Mouse (Mus musculus) midbrain, embryonic 14.5 days (tissue): ENCODE data around the gene 1700016K19Rik. TPM values are rescaled to one million over a fixed set of nuclear protein-coding genes. Genes with fewer than 3 reads are reported as not detected.

ENCODE experiments used
- ATAC-seq: fragments of 200-750 bp; cut with Nextera tagmentation; 2 replicates; pipeline ENCODE4 v1.8.0; 2017; ENCODE audit warnings: moderate number of reproducible peaks, moderate library complexity; ENCODE audit not compliant: low FRiP score, low TSS enrichment
- DNase-seq: peaks from one replicate; pipeline ENCODE4 v3.0.0-alpha.2; 2015
- H3K27ac ChIP-seq: fragments of 300-500 bp; sonication (generic); replicated peaks from 2 replicates; pipeline ENCODE4 v1.5.1; 2014; ENCODE audit warnings: mild to moderate bottlenecking, low read depth, low read length, moderate library complexity
- H3K27me3 ChIP-seq: fragments of 300-500 bp; sonication (generic); 2 replicates; pipeline ENCODE4 v1.6.1; 2014; ENCODE audit warnings: low read length, control low read depth, mixed read lengths; ENCODE audit not compliant: control insufficient read depth, insufficient read depth
- H3K36me3 ChIP-seq: fragments of 300-500 bp; sonication (generic); 2 replicates; pipeline ENCODE4 v1.6.1; 2014; ENCODE audit warnings: low read length, control low read depth; ENCODE audit not compliant: control insufficient read depth, insufficient read depth
- H3K4me1 ChIP-seq: fragments of 300-500 bp; sonication (generic); 2 replicates; pipeline ENCODE4 v1.6.1; 2014; ENCODE audit warnings: mild to moderate bottlenecking, antibody characterized with exemption, low read length, control low read depth; ENCODE audit not compliant: control insufficient read depth, insufficient read depth
- H3K4me2 ChIP-seq: fragments of 300-500 bp; sonication (generic); 2 replicates; pipeline ENCODE4 v1.6.1; 2014; ENCODE audit warnings: mild to moderate bottlenecking, low read length, moderate library complexity
- H3K4me3 ChIP-seq: fragments of 300-500 bp; sonication (generic); replicated peaks from 2 replicates; pipeline ENCODE4 v1.5.1; 2014; ENCODE audit warnings: low read depth, low read length
- H3K9ac ChIP-seq: fragments of 300-500 bp; sonication (generic); replicated peaks from 2 replicates; pipeline ENCODE4 v1.6.1; 2014; ENCODE audit warnings: mild to moderate bottlenecking, low read length, moderate library complexity
- H3K9me3 ChIP-seq: fragments of 300-500 bp; sonication (generic); 2 replicates; pipeline ENCODE4 v1.6.1; 2016; ENCODE audit warnings: low read length, control low read depth, mixed read lengths; ENCODE audit not compliant: control insufficient read depth
- WGBS: fragments of 180-500 bp; shearing (Covaris S2); extraction: QIAGEN DNeasy Blood & Tissue Kit; methylation state at CpG from one replicate; pipeline ENCODE4 v1.1.7; 2014; 5-methylcytosine and 5-hydroxymethylcytosine counted together
- polyA plus RNA-seq: library from polyadenylated mRNA; unstranded; fragments of >200 nt; fragmentation: Nextera tagmentation; extraction: Ambion mirVana; gene quantifications from 2 replicates; pipeline ENCODE4 v1.2.1, GENCODE M21; 2014

Gene 1700016K19Rik
- polyA plus RNA-seq, 1 experiment from 2014 or later = 2.1 TPM

DNA sequence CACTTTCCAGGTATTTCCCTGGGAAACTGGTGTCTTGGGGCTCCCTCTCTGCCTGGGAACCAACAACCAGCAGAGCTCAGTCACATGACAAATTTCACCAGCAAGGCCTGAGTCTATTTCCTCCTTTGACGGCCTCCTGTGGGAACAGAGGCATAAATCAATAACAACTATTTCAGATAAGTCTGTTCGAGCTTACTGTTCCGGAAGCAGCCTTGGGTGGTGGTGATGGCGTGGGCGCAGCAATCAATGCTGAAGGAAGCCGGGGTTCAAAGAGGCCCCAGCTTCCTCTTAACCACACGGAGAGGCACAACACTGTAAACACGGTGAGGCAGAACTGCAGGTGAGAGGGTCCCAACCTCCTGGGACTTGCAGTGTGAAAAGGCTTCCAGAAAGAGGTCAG lies 23.0 kb upstream of the 1700016K19Rik start:
- WGBS = 68% methylated on average over 8 of the region's 8 CpGs
- no peak overlapping the region for H3K4me3 ChIP-seq
- ATAC-seq = no peak

DNA sequence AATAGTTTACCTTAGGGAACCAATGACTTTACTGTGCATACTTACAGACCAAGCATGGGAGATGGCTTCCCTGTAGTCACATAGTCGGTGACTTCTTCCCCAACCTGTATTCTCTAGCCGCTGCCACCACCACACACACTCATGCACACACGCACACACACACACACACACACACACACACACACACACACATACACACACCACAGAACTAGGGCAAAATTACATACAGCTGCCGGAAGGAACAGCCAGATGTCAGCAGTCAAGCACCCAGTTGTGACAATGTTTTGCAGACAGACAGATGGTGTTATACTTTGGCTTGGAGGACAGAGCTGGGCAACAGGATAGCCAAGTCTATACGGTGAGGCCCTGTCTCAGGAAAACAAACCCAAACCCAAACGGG lies 21.7 kb upstream of the 1700016K19Rik start:
- Histone ChIP-seq H3K27ac (no peak overlapping the region), H3K4me2 (no peak overlapping the region), H3K9ac (no peak overlapping the region), H3K27me3 (no peaks in the 10 kb centered on the region), H3K9me3 (no peaks in the 10 kb centered on the region), H3K4me3 (no peak overlapping the region), H3K4me1 (no peaks in the 10 kb centered on the region), H3K36me3 (no peaks in the 10 kb centered on the region)
- 90% methylated on average over 6 of the region's 6 CpGs for WGBS
- ATAC-seq (no peak), DNase-seq (no peak)

More for the DNA sequence above, 23.0 kb upstream of the 1700016K19Rik start:
- H3K9me3 ChIP-seq = no peaks in the 10 kb centered on the region
- H3K36me3 ChIP-seq = no peaks in the 10 kb centered on the region
- no peak overlapping the region for H3K4me2 ChIP-seq
- H3K27me3 ChIP-seq = no peaks in the 10 kb centered on the region
- H3K4me1 ChIP-seq = no peaks in the 10 kb centered on the region
- no peak overlapping the region for H3K9ac ChIP-seq
- no peak overlapping the region for H3K27ac ChIP-seq
- DNase-seq = no peak

DNA sequence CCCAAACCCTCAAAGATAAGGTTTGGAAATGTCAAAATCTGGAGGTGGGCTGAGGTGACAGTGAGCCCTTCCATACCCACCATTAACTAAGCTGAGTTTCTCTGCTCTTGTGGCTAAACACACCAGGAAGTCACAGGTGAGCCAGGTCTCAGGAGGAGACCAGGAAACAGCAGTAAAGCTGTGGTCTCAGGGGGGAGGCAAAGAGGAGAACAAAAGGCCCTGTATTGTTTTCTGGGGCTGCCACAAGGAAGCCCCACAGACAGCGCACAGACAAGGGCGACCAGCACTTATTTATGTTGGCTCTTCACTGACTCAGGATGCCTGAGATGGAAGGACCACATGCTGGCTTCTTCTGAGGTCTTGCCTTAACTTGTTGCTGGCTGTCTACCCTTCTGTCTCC lies 19.3 kb upstream of the 1700016K19Rik start:
- no peaks in the 10 kb centered on the region for H3K36me3 ChIP-seq
- no peak for DNase-seq
- no peak overlapping the region for H3K9ac ChIP-seq
- no peak overlapping the region for H3K27ac ChIP-seq
- ATAC-seq = no peak
- no peaks in the 10 kb centered on the region for H3K27me3 ChIP-seq
- H3K9me3 ChIP-seq = no peaks in the 10 kb centered on the region
- H3K4me1 ChIP-seq = no peaks in the 10 kb centered on the region
- WGBS = 42% methylated on average over 2 of the region's 2 CpGs
- no peak overlapping the region for H3K4me2 ChIP-seq
- H3K4me3 ChIP-seq = no peak overlapping the region

DNA sequence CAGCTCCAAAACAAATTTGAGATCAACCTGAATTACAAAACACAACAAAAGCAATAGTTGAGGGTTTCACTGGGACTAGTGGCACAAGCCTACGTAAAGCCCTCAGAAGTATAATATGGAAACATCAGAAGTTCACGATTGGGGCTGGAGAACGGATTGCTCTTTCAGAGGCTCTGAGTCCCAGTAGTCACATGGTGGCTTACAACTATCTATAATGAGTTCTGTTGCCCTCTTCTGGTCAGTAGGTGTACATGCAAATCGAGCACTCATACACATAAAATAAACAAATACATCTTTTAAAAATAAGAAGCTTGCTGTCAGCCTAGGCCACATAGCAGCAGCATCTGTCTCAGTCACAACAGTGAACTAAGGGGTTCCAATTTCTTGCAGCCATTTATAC lies 16.5 kb upstream of the 1700016K19Rik start:
- 71% methylated on average over 4 of the region's 4 CpGs for WGBS
- Histone ChIP-seq H3K9ac (no peak overlapping the region), H3K4me1 (no peaks in the 10 kb centered on the region), H3K27me3 (no peaks in the 10 kb centered on the region), H3K9me3 (no peaks in the 10 kb centered on the region), H3K36me3 (no peaks in the 10 kb centered on the region), H3K4me3 (no peak overlapping the region), H3K4me2 (no peak overlapping the region), H3K27ac (no peak overlapping the region)
- ATAC-seq (no peak), DNase-seq (peak; percentile 23)

DNA sequence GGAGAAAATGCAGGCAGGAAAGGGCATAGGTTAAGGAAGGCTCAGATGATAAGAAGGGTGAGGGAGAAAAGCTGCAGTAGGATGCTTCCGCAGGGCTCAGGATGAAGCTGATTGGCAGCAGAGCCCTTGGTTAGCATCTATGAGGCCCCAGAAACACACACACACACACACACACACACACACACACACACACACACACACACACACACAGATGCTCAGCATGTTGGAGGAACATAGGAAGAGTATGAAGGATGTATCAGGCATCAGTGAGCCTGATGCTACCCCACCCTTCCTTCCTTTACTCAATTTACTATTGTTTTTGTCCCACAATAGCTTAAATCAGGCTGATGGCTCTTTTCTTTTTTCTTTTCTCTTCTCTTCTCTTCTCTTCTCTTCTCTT lies 15.1 kb upstream of the 1700016K19Rik start:
- no peak overlapping the region for H3K4me2 ChIP-seq
- DNase-seq (no peak), ATAC-seq (no peak)
- no peaks in the 10 kb centered on the region for H3K4me1 ChIP-seq
- no peaks in the 10 kb centered on the region for H3K36me3 ChIP-seq
- no peaks in the 10 kb centered on the region for H3K27me3 ChIP-seq
- H3K9ac ChIP-seq = no peak overlapping the region
- H3K4me3 ChIP-seq = no peak overlapping the region
- 67% methylated on average over 1 of the region's 1 CpGs for WGBS
- H3K27ac ChIP-seq = no peak overlapping the region
- H3K9me3 ChIP-seq = no peaks in the 10 kb centered on the region

DNA sequence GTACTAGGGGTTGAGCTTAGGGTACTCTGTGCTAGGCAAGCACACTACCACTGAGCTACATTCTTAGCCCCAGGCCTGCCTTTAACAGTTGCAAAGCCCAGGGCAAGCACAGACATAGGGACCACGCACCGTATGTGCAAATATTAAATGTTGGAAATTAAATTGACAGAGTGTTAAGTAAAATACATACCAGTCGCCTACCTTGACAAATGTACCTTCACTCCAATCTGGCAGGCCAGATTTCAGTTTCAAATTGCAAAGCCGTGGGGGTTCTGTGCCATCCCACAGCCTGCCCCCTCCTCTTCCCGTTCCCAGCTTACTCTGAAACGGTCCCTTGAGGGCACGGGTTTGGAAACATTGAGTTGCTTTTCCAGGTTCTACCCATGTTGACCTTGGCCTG lies 13.8 kb upstream of the 1700016K19Rik start:
- Histone ChIP-seq H3K4me1 (no peaks in the 10 kb centered on the region), H3K27me3 (no peaks in the 10 kb centered on the region), H3K27ac (no peak overlapping the region), H3K9me3 (no peaks in the 10 kb centered on the region), H3K36me3 (no peaks in the 10 kb centered on the region), H3K4me3 (no peak overlapping the region), H3K9ac (no peak overlapping the region), H3K4me2 (no peak overlapping the region)
- no peak for ATAC-seq
- WGBS = 89% methylated on average over 7 of the region's 7 CpGs
- DNase-seq = no peak

DNA sequence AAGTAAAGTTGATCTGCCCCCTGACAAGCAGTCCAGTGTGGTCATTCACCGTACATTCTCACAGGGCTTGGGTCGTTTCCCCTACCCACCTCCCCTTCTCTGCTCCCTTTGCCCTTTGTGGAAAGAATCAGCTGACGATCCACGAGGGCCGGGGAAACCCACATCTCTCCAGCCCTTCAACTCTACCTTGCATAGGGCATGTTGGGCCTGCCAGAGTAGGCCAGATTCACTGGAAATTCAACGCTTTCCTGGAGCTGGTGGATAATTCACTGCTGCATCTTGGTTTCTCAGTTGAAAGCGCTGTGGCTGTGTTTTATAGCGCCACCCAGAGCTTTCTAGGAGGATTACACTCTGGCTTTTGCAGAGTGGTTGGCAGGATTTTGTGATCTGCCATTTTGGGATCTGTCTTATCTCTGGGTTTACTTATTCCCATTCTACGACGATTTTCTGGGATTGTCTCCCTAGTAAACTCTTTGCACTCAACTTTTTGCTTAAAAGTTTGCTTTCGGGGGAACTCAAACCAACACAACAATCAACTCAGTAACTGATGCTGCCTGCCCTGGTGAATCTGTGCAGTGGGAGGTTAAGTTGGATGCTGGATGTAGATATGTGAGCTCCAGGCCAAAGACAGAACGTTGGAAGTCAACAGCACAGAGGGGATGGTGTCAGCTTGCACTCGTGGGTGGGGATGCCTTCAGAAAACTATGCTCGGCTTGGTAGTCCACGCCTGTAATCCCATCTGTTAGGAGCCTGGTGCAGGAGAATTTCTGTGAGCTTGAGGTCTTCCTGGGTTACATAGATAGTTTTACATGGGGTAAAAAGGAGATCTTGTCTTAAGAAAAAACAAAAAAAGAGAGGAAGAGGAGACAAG lies 8.5 kb upstream of the 1700016K19Rik start:
- no peaks in the 10 kb centered on the region for H3K27me3 ChIP-seq
- H3K9ac ChIP-seq = no peak overlapping the region
- no peaks in the 10 kb centered on the region for H3K4me1 ChIP-seq
- H3K4me3 ChIP-seq = no peak overlapping the region
- WGBS = 80% methylated on average over 15 of the region's 15 CpGs
- no peak overlapping the region for H3K27ac ChIP-seq
- no peaks in the 10 kb centered on the region for H3K36me3 ChIP-seq
- no peaks in the 10 kb centered on the region for H3K9me3 ChIP-seq
- ATAC-seq = no peak
- H3K4me2 ChIP-seq = no peak overlapping the region
- no peak for DNase-seq

DNA sequence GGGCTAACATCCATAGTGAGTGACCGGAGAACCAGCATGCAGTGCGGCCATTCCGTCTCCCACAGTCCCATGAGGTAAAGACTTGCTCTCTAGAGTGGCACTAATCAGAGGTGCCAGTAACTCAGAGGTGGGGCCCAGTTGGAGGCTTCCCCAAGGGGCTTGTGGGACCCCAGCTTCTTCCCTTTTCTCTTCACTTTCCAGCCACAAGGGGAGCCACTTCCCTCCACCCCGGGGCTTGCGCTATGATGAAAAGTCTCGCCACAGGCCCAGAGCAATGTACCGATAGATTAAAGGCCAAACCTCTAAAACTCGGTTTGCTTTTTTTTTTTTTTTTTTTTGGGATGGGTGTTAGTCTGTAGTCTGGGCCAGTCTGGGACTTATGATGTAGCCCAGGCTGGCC lies 7.8 kb upstream of the 1700016K19Rik start:
- no peaks in the 10 kb centered on the region for H3K4me1 ChIP-seq
- ATAC-seq = no peak
- no peak overlapping the region for H3K4me2 ChIP-seq
- H3K27ac ChIP-seq = no peak overlapping the region
- no peak overlapping the region for H3K4me3 ChIP-seq
- no peaks in the 10 kb centered on the region for H3K27me3 ChIP-seq
- no peaks in the 10 kb centered on the region for H3K9me3 ChIP-seq
- no peak for DNase-seq
- no peak overlapping the region for H3K9ac ChIP-seq
- H3K36me3 ChIP-seq = no peaks in the 10 kb centered on the region
- 88% methylated on average over 8 of the region's 8 CpGs for WGBS

DNA sequence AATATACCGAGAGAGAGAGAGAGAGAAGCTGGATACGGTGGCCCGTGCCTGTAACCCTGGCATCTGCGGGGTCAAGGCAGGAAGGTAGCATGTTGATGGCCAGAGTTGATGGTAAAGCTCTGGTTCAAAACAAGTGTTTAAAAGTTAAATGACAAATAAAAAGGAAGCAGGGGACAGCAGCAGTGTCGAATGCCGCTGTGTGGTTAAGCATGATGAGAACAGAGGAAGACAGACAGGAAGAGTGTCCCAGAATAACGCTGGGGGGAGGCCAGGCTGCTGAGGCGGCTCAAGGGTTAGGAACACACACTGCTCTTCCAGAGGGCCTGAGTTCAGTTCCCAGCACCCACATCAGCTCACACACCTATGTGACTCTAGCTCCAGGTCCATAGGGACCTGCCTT lies 7.2 kb upstream of the 1700016K19Rik start:
- Histone ChIP-seq H3K4me1 (no peaks in the 10 kb centered on the region), H3K9me3 (no peaks in the 10 kb centered on the region), H3K4me3 (no peak overlapping the region), H3K27me3 (no peaks in the 10 kb centered on the region), H3K27ac (no peak overlapping the region), H3K9ac (no peak overlapping the region), H3K4me2 (no peak overlapping the region), H3K36me3 (no peaks in the 10 kb centered on the region)
- no peak for ATAC-seq
- 91% methylated on average over 8 of the region's 8 CpGs for WGBS
- DNase-seq = no peak
